In the genomic region with DNA sequence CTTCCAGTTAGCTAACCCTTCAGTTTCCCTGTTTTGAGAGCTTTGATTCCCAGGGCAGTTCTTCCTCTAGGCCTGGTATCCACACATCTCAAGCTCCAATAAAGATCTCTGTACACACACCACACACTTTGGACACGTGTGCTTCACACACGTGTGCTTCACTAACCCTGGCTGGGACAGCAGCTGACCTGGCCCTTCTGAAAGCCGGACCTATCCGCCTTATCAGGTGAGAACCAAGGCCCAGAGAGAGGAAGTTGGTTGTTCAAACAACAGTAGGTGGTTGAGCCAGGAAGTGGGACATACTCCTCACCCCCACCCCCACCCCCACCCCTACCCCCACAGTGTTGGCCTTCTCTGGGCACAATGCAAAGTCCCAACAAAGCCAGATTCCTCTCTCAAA, we compare ENCODE assay signal across 21 mouse cellular contexts. TPM values are rescaled to one million over a fixed set of nuclear protein-coding genes. Genes with fewer than 3 reads are reported as not detected.
DNase-seq lines count a peak whose midpoint lies in the region; ATAC-seq and TF ChIP-seq lines count a peak whose summit lies in the region.
"Had no signal": no experiment of that assay in that cellular context is flagged by ENCODE, and none has a peak within 500 bp of the region (broad histone marks: within the 10 kb centered on the region; RNA-seq: fewer than 3 reads in every experiment).

No protein-coding gene starts in this region.

- H3K9ac ChIP-seq in liver, postnatal 0 days (replicated peaks), result no peak overlapping the region
- H3K9ac ChIP-seq: forebrain, embryonic 13.5 days; hindbrain, embryonic 12.5 days; hindbrain, embryonic 15.5 days had no signal

- H3K27me3 ChIP-seq in liver, postnatal 0 days (ENCODE audit: insufficient read depth, low read length), result no peaks in the 10 kb centered on the region
- H3K27me3 ChIP-seq: forebrain, embryonic 13.5 days; hindbrain, embryonic 12.5 days; hindbrain, embryonic 15.5 days had no signal

- 0 out of 2 replicates have a peak overlapping the region, but pooled peaks have one; percentile 22 for H3K27ac ChIP-seq in liver, postnatal 0 days (ENCODE audit: low read depth)
- peak overlapping the region; percentile 64; the same call in 1 of the 2 replicates for H3K27ac ChIP-seq in bone marrow, adult 2 months (ENCODE audit: control insufficient read depth, insufficient read depth, low read depth, low read length, poor library complexity)
- H3K27ac ChIP-seq: forebrain, embryonic 10.5 days; forebrain, embryonic 13.5 days; hindbrain, embryonic 12.5 days; hindbrain, embryonic 15.5 days had no signal

- no peak for DNase-seq in liver, postnatal 0 days
- DNase-seq in liver, result no peak
- peak; percentile 55 for DNase-seq in 416B (ENCODE audit: low read depth)
- DNase-seq in frontal cortex, postnatal 36 days (ENCODE audit: low spot score in 2 of 2), result no peak
- DNase-seq: adrenal gland, adult 8-10 months; adrenal gland, postnatal 25 days; cerebellum, adult 18-20 months; cerebellum, adult 9-10 months; cerebellum, postnatal 14 days; gastrocnemius, postnatal 25 days; heart, adult 18-20 months had no signal

- H3K36me3 ChIP-seq in liver, postnatal 0 days (replicated peaks; ENCODE audit: insufficient read depth, low read length), result no peaks in the 10 kb centered on the region
- H3K36me3 ChIP-seq: forebrain, embryonic 10.5 days; hindbrain, embryonic 12.5 days; hindbrain, embryonic 15.5 days had no signal

- TF ChIP-seq CTCF in liver, postnatal 0 days (IDR thresholded peaks at IDR 0.05; ENCODE audit: low read depth), result no peak
- TF ChIP-seq CTCF in bone marrow, adult 2 months (IDR thresholded peaks at IDR 0.05; ENCODE audit: control insufficient read depth, insufficient read depth, low read length), result no peak

- H3K4me3 ChIP-seq in liver, postnatal 0 days (ENCODE audit: low read depth, low read length), result no peak overlapping the region
- H3K4me3 ChIP-seq in bone marrow, adult 2 months (replicated peaks; ENCODE audit: control insufficient read depth, low read depth, low read length), result no peak overlapping the region
- H3K4me3 ChIP-seq: forebrain, embryonic 10.5 days; forebrain, embryonic 13.5 days; hindbrain, embryonic 12.5 days; hindbrain, embryonic 15.5 days had no signal

- no peaks in the 10 kb centered on the region for H3K9me3 ChIP-seq in liver, postnatal 0 days (ENCODE audit: low read length)
- H3K9me3 ChIP-seq: forebrain, embryonic 10.5 days; forebrain, embryonic 13.5 days; hindbrain, embryonic 12.5 days; hindbrain, embryonic 15.5 days had no signal

- H3K4me1 ChIP-seq in liver, postnatal 0 days (ENCODE audit: insufficient read depth), result peaks cover 12% of the 10 kb centered on the region
- peaks cover 15% of the 10 kb centered on the region for H3K4me1 ChIP-seq in bone marrow, adult 2 months (ENCODE audit: control insufficient read depth, insufficient read depth, low read length)
- H3K4me1 ChIP-seq: forebrain, embryonic 13.5 days; hindbrain, embryonic 12.5 days; hindbrain, embryonic 15.5 days had no signal

- no peak overlapping the region for H3K4me2 ChIP-seq in liver, postnatal 0 days (ENCODE audit: low read depth, low read length)
- H3K4me2 ChIP-seq: forebrain, embryonic 13.5 days; hindbrain, embryonic 12.5 days; hindbrain, embryonic 15.5 days had no signal

- ATAC-seq in liver, postnatal 0 days, result no peak
- ATAC-seq in neutrophil, adult 5-6 weeks (ENCODE audit: extremely low read depth, insufficient number of reproducible peaks, low FRiP score, poor library complexity, severe bottlenecking), result peak; percentile 28; the same call in 1 of the 2 replicates
- ATAC-seq in frontal cortex, adult (ENCODE audit: low TSS enrichment), result no peak
- ATAC-seq: activated CD4-positive, CD25-positive, alpha-beta regulatory T cell, adult 4 months; CD4-positive, CD25-positive, alpha-beta regulatory T cell, adult 4 months; forebrain, embryonic 13.5 days; forebrain, embryonic 16.5 days had no signal

- WGBS in liver, postnatal 0 days (ENCODE audit: insufficient replicate concordance), result 21% methylated on average over 4 of the region's 4 CpGs
- WGBS in bone marrow, adult 2 months, result 12% methylated on average over 4 of the region's 4 CpGs

- no peak for TF ChIP-seq EP300 in liver, postnatal 0 days (IDR thresholded peaks at IDR 0.05; ENCODE audit: low read depth)

- TF ChIP-seq POLR2A in bone marrow, adult 2 months (IDR thresholded peaks at IDR 0.05; ENCODE audit: borderline replicate concordance, control insufficient read depth, low read depth, low read length), result no peak

RNA-seq across cellular contexts. Expression of a gene that starts 24.9 kb away (rescaled TPM):
- polyA plus RNA-seq in liver, postnatal 0 days (2015; fragmentation: Nextera tagmentation; extraction: Ambion mirVana), result 0.92 and 0.95 TPM in 2 replicates
- 8.9 and 19.6 TPM in 2 replicates for polyA plus RNA-seq in bone marrow, adult 2 months (2011; ENCODE audit: insufficient read depth, insufficient read length, low replicate concordance, missing spikeins)
- total RNA-seq in neutrophil, adult 5-6 weeks (2017), result 133 and 140 TPM in 2 replicates
